Mouse (Mus musculus) ovary, postnatal 36 days (tissue): ENCODE data around the gene Lama5.

ENCODE experiments used
- DNase-seq: peaks from one replicate; pipeline ENCODE4 v3.0.0; 2022; ENCODE audit warnings: low spot score, mixed read lengths

The Lama5 gene

DNA sequence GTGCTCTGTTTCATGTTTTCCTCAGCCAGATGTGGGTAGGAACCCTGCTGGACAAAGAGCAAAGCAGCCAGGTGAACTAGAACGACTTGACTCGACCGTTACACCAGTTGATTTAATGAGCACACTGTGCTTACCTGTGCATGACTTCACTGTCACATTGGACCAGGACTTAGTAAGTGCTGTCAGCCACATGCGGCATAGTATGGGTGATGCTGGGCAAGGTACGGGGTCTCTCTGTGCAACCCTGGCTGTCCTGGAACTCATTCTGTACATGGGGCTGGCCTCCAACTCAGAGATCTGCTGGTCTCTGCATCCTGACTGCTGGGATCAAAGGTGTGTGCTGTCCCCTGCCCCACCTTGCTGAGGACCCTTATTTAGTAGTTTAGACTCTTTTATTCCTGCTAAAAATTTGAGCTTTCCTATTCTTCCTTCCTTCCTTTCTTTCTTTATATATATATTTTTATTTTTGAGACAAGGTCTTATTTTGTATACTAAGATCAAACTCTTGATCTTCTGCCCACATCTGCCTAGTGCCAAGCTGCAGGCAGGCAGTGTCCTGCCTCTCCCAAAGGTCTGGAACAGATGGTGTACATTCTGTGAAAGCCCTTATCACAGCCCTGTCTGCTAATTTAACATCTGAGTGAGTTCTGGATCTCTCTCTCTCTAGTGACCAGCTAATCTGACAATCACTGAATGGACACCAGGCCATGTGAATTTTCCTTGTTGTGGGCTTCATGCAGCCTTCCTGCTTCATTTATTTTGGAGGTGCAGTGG is 29.0 kb upstream of the Lama5 start:
- no peak for DNase-seq

DNA sequence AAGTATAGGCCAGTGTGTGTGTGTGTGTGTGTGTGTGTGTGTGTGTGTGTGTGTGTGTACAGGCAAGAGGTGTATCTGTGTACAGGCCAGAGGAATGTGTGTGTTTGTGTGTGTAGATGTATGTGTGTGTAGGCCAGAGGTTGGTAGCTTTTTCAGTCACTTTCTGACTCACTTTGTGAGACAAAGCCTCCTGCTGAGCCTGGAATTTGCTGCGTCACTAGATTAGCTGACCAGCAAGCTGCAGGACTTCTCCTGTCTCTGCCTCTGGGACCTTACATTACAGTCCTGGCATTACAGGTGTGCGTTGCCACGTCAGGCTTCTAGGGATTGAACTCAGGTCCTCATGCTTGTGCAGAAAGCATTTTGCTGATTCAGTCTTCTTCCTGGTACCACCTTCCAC is 26.2 kb upstream of the Lama5 start:
- no peak for DNase-seq

GRCm38 (mm10) chr2:180250930-180251611 is 25.4 kb upstream of the Lama5 start:
- DNase-seq = peak; percentile 65

DNA sequence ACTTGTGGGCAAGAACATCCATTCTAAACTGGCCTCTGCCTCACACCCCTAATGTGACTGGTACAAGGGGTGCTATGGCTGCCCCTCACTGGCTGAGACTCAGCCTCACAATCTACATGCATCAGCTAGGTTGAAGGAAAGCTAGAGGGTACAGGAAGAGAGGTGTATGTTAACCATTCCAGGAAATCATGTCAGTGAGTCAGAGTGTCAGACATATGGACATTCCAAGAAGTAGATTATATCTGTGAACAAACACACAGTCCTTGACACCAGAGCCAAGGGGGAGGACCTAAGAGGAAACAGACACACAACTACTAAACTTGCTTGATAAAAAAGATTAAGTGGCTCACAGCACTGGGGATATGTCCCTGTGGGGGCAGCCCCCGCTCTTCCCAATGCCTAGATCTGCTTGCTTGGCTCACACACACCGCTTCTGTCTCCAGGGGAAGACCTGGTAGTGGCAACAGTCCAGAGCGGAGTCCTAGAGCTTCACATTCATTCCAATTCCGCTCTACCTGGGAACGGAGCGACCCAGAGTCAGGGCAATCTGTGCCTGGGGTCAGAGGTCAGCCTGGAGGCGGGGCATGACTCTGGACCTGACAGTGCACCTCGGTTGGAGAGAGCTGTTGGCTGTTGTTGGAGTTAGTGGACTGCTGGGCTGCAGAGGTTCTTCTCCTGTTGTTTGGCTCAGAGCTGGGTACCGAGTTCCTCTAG is 23.4 kb upstream of the Lama5 start:
- no peak for DNase-seq

- no peak for DNase-seq
These were observed 22.3 kb upstream of the Lama5 start for GRCm38 (mm10) chr2:180247916-180248315.

DNA sequence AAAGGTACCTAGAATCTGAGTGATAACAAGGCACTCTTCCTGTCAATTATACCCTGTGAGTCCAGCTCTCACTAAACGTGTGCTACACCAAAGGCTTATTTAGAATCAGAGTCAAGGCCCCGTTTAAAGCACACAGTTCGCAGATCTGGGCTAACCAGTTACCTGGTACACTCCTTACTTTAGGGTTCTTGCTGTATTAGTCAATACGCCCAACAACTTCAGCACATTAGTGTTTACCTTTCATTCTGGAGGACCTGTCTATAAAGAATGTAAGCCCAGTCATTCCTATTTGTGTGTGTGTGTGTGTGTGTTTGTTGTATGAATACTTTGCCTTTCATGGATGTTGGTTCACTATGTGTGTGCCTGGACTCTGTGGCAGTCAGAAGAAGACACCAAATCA is 17.4 kb upstream of the Lama5 start:
- no peak for DNase-seq

DNA sequence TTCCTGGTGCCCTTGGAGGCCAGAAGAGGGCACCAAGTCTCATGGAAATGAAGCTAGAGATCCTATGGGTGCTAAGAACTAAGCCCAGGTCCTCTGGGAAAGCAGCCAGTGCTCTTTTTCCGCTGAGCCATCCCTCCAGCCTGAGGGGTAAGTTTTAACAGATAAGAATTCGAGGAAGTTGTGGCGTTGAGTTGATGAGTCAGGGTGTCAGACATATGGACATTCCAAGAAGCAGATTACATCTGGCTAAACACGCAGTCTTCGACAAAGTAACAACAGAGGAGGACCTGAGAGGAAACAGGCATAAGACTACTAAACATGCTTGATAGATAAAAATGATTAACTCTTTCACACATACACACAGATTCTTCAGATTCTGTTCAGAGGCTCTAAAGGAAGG is 12.9 kb upstream of the Lama5 start:
- no peak for DNase-seq

- no peak for DNase-seq
These were observed 12.1 kb upstream of the Lama5 start for GRCm38 (mm10) chr2:180237601-180238345.

- no peak for DNase-seq
These were observed 11.3 kb upstream of the Lama5 start for GRCm38 (mm10) chr2:180236930-180237329.

DNA sequence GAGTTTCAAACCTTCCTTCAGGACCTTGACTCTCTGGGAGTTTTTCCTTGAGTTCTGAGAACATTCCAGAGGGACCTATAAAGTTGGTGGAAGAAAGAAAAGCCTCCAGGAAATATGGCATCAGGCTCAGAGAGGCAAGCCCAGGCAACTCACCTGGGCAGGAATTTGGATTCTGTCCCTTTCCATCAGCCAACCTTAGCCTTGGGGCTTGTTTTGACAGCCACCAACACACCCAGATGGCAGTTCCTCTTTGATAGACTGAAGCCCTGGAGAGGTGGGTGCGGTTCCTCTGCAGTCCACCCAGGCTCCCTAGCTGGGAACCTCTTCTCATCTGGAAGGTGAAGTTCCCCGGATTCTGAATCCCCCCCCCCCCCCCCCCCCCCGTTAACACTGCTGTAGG is 10.8 kb upstream of the Lama5 start:
- DNase-seq = no peak

DNA sequence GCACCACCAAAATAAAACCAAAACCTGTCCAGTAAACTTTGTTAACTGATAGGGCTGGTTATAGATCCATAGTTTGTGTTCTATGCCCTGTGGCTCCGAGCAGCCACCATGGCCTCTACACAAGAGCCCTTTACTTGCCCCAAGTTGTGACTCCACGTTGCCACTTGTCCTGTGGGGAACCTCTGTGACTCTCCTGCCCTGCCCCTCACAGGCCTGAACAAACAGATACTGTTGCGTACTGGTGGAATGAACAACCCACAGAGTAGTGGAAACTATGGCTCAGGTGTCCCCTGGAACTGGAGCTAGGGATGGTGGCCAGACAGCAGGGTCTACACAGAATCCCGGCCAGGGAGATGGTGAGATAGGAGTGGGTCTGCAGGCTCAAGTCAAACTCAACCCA is 10.1 kb upstream of the Lama5 start:
- no peak for DNase-seq

GRCm38 (mm10) chr2:180234980-180235379 is 9.3 kb upstream of the Lama5 start:
- no peak for DNase-seq

DNA sequence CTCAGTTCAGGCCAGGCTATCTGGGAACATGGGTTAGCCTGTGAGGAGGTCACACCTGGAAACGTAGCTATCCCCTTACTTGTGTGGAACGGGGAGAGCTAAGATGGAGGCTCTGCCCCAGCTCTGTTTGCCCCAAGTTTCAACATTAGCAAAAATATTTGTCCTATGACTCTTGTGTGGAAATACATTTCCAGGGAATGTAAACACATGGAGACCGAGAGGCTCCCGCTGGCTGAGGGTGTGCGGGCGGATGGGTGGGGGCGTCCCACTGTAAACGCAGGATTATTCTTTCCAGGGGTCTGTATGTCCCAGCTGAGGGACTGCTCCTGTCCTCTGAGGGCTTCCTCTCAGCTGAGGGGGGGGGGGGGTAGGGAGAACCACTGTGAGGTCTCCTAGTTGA is 8.7 kb upstream of the Lama5 start:
- DNase-seq = no peak

DNA sequence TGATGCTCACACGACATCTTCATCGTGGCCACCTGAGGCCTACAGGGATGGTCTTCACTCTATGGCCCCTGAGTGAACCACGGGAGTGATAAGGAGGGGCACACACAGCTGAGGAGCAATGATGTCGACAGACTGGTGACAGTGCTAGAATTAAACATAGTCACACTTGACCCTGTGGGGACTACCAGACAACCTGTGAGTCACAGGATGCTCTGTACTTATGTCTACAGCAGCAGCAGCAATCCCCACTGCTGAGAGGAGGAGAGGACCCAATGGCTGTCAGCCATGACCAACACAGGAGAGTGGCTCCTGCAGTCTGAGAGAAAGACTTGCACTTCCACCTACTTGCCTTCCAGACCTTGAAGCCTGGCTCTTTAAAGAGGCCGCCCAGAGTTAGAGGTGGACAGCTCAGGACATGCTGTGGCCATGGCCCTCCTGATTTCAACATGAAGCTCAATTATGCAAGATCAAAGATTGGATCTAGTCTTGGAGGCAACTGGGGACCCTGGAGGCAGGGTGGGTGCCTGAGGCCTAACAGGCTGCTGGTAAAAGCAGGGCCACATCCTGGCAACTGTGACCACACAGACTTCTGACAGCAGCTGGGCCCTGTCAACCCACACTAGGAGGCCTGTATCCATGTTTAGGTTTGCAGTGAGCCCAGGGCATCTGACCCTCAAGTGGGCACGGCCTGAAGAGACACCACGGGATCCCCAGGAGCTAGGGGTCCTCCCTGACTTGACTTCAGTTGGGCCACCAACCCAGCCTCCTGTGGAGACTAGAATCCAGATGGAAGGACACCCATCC is 7.6 kb upstream of the Lama5 start:
- no peak for DNase-seq

- DNase-seq = no peak
These were observed 4.8 kb upstream of the Lama5 start for GRCm38 (mm10) chr2:180230482-180230881.

DNA sequence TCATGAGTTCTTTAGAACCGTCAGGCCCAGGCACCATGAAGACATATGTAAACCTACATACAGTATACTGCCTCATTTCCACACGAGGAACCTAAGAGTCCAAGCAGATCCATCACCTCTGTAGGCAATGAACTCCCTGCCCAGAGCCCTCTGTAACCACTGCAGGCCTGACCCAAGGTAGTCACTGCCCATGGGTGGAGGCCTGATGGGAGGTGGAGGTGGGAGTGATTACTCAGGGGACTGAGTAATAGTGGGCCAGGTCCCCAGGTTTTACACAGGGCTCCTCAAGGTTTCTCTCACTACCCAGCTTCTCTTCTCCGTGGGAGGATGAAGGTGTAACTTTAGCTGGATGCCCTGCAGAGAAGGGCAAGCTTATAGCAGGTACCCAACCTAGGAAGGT is 3.5 kb upstream of the Lama5 start:
- DNase-seq = no peak

- no peak for DNase-seq
These were observed 2.9 kb upstream of the Lama5 start for GRCm38 (mm10) chr2:180228592-180228991.

DNA sequence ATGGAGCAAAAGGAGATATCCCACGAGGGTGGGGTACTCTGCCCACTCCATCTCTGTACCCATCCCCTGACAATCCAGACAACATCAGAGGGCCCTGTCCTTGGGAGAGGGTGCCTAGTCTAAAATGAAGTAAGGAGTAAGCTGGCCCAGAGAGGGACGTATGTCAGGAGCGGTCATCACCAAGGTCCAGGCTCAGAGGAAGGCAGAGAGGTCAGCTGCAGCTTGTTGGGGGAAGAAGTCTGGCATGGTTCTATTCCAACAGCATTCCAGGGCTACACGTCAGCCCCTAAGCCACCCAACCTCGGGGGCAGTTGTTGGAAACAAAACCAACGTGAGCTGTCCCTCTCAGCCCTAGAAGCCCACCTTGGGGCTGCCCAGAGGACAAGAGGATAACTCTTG is 2.4 kb upstream of the Lama5 start:
- no peak for DNase-seq

GRCm38 (mm10) chr2:180227262-180228059 is 1.8 kb upstream of the Lama5 start:
- no peak for DNase-seq

DNA sequence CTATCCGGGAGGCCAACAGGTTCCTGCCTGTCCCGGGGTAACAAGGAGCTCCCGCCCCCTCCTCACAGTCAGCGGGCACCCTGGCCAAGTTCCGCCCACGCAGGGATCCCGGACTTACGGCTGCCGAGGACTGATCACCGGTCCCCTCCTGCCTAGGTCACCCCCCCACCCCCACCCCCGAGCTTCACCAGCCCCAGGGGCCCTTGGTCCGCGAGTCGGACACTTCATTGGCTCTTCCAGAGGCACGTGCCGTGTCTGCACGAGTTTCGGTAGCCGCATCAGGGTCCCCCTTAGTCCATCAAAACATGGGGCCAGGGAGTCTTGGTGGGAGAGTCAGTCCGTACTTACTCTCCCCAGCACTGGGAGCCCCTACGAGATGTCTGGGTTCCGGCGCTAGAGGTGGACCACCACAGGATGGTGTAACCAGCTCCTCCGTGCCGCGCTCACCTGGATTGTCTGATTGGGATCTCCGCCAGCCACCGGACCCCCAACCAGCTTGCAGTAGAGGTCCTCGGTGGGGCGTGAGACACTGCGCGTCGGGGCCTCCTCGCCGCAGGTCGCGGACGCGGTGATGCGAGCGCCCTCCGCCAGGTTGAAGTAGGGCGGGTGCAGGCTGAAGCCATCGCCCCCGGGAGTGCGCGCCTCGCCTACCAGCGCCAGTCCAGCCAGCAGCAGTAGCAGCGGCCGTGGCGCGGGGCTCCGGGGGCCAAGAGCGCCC is 456 bp downstream of the Lama5 start:
- DNase-seq = no peak
